Mouse (Mus musculus) cerebellum, adult 9-10 months (tissue): Measurements from ENCODE around the gene Nek6.

Source experiments
- DNase-seq: peaks from one replicate; pipeline ENCODE4 v3.0.0; 2022

Nek6 gene

DNA sequence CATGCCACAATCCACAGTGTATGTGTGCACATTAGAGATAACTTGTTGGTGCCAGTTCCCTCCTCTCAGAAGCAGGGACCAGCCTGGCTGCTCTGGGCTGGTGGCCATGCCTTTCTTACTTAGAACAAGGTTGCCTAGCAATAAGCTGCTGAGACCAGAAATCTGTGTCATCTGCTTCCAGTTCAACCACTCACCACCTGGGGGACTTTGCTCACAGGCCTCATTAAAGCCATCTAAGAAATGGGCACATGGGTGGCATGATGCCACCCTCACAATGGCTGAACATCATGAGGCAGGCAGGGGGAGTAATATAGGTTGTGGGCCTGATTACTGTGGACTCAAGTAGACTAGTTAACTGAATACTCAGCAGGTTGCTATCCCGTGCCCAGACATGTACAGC, 1.3 kb upstream of the Nek6 start:
- peak; percentile 74 for DNase-seq

DNA sequence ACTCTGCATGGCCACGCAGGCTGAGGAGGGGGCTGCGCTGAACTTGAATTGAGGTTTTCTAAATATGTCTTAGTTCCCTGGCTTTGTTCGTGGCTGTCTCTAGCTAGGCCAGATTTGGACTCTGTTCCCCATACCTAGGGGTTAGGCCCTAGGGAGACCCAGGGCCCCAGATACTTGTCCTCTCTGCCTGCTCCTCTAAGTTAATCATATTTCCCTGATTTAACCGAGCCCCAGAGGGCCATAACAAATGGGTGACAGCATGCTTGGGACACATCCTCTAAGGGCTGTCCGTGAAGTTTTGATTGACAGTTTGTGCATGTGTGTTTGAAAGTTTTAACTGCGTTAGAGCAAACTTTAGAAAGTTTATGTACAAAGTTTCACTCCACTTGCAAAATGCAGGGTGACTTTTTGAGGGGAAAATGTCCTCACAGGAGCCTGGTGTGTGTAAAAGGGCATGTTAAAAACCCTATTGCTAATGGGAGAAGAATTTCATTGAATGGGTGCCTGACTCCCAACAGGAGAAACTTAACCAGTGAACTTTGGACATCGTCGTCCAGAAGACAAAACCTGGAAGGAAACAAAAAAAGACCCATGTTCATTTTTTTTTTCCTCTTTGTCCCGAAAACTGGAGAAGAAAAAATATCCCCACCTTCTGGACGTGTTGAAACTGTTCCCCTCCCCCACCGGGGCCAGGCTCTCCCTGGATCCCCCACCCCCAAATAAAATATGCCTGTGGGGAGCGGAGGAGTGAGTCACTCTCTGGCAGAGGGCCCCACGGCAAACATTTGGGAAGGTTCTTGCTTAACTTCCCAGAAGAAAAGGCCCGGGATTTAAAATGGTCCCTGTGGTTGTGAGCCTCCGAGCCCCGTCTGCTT, 1.1 kb downstream of the Nek6 start:
- no peak for DNase-seq

DNA sequence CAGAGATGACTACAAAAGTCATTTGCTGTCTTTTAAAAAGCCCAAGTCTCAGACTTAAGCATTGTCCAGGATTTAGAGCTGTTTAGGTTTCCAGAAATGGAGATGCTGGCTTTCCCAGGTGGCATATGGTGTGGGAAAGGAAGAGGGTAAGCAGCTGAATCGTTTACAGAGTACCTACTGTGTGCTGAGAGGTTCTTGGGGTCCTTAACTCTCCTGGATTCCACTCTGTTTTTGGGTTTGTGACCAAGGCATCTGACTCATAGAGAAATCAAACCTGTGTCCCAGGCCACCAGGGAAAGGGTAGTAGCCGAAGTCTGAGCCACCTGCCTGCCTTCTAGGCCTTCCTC, 1.7 kb downstream of the Nek6 start:
- no peak for DNase-seq

DNA sequence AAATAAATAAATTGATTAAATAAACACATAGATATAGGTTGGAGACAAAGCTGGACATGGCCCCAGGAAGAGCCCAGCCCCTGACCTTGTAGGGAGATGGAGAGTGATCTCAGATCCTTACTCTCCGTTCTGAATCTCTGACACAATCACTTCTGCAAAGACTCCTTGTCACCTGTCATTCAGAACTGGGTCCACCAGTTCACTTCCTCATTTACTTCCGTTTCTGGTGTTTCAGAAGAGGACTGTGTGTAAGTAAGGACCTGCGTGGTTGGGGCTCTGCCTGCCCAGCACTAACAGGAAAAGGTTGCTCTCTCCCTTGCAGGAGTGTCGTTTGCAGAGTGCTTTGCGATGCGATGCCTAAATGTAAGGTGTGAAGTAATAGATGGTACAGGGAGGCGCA, 3.0 kb downstream of the Nek6 start:
- no peak for DNase-seq

DNA sequence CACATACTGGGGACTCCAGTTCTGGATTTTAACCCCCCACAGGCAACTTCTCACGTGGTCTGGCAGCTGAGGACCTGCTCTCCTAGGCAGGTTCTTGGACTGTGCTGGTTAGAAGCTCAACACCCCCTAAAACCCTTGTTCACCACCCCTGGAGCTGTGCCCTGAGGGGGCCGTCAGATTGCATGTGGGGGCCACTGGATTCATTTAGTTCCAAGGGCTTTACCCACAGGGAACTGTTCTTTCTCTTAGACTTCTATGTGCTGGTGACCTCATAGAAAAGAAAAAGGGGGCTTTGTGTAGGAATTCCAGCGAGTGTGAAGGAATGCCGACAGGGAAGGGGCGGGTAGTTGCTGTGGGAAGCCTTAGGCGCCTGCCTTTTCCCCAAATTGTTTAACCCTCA, 4.0 kb downstream of the Nek6 start:
- DNase-seq = no peak

DNA sequence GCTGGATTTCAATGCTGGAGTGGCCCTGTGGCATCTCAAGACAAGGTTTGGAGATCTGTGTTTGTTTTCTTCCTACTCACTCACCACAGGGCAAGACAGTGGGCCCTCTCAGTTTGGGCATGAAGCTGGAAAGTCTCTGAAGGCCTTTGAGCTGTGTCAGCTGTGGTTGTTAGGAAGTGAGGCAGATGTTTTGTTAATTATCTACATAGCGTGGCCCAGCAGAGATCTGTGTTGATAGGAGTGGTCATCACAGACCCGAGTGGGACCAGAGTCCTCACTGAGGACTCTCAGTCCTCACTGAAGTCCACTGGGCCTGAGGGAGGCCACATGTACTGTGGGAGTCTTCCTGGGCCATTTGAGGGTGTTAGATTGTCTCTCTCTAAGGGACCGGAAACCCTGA, 5.0 kb downstream of the Nek6 start:
- no peak for DNase-seq

DNA sequence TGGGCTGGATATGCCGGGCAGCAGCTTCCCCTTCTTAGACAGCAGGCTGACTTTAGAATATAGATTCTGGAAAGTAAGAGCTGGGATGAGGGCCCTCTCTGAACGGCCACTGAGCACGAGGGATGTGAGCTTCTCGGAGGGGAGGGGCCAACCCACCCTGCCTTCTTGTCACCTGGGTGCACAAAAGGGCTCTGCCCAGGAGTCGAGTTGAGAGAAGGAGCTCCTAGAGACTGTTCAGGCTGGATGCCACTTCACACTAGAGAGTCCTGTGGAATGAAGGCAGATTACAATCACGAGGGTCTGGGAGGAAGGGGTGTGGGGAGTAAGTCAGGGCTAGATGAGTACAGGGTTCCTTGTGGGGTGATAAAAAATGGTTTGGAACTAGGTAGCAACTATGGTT, 5.6 kb downstream of the Nek6 start:
- no peak for DNase-seq

DNA sequence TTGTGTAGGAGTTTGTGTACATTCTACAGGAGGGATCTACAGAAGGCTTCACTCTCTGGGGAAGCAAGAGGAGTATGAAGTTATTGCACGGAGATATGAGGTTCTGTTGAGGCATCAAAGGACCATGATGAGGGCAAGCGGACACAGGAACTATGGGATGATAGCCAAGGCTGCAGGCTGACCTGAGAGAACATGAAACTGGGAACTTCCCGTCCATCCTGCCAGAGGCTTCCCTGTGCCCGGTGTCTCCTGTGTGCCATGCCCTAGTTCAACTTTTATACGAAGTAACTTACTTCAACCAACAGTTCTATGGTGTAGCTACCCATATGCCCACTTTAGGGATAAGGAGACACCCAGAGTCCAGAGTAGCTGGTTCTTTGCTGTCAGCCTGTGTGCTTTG, 7.3 kb downstream of the Nek6 start:
- no peak for DNase-seq

DNA sequence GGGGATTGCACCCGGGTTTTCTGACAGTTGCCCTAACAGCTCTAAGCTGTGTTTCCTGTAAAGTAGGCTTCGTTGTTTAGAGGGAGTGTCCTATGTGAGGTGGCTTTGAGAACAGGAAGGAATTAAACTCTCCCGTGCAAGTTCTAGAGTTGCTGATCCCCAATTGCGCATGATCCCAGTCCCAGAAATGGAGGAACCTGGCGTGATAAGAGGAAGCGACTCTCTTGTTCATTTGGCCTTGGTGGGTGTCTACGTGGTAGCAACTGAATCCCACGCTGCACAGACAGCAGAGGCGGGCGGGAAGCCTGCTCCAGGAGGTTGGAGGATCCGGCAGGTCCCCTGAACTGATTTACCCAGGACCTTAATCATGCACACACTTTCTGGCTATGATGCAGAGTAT, 8.5 kb downstream of the Nek6 start:
- DNase-seq = no peak

DNA sequence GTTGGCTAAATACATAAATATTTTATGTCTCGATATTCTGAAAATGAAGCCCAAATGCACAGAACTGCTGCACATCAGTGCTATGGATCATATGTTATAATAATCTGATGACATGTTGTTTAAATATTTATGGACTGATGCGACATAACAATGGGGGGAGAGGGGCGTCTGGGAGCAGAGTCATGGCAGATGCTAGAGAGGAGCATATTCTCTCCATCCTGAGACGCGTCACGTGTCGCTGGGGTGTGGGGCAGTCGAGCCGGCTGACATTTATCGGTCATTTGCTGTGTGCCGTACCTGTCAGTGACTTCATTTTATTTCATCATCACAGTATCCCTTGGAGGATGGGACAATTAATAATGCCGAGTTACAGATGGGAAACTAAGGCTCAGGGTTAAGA, 10.2 kb downstream of the Nek6 start:
- DNase-seq = no peak

DNA sequence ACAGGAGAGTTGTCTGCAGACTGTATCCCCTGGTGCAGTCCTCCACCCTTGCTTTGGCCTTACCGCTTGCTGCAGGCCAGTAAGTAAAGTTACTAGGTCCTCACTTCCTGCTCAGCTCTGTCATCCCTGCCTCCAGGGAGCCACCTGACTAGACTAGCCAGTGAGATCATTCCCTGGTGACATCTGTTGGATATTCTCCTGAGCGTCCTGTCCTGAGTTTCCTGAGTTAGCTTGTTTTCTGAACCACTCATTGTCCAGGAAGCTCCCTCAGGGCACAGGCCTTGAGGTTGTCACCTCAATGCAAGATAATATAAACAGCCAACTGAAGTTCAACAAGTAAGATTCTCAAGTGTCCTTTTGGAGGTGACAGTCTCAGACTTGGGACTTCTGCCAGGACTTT, 10.9 kb downstream of the Nek6 start:
- no peak for DNase-seq

DNA sequence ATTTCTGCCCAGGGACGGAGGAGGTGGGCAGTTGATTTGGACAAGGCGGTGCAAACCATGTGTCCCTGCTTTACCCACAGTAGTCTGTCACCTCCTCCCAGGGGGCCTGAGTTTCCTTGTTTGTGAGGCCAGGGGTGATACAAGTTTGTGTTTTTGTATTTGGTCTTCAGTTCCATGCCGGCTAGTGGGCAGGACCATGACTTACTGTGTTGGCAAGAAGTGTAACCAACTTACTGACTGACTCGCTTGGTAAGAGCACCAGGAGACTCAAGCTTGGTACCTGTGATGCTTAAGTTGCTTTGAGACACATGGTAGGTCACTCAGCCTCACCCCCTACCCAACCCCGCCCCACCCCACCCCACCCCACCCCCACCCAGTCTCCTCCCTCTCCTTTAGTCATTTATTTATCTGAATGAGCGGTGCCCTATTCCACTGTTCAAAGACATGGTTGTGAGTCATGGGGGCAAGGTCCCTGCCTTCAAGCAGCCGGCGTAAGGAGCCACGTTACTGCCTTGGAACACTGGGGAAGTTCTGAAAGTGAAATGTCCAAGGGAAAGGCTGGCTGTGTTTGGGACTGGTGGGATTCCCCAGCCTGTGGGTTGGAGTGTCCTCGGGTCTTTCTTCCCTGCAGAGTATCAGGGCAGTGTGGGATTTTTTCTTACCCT, 12.5 kb downstream of the Nek6 start:
- DNase-seq = no peak

DNA sequence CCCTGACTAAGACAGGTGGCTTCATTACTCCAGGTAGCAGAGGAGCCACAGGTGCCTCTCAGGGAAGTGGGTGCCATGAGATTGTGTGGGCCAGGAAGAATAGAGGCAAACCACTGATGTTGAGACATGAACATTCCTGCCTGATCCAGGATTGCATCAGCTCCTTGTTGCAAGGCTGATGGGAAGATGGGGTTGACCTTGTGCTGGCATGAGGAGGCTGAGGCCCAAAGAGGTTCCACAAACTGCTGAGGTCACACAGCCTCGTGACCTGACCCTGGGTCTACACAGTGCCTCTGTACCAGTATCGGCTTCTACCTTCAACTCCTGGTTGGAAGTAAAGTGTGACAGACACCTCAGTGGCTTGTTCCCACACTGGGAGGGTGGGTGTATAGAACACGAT, 13.6 kb downstream of the Nek6 start:
- no peak for DNase-seq

DNA sequence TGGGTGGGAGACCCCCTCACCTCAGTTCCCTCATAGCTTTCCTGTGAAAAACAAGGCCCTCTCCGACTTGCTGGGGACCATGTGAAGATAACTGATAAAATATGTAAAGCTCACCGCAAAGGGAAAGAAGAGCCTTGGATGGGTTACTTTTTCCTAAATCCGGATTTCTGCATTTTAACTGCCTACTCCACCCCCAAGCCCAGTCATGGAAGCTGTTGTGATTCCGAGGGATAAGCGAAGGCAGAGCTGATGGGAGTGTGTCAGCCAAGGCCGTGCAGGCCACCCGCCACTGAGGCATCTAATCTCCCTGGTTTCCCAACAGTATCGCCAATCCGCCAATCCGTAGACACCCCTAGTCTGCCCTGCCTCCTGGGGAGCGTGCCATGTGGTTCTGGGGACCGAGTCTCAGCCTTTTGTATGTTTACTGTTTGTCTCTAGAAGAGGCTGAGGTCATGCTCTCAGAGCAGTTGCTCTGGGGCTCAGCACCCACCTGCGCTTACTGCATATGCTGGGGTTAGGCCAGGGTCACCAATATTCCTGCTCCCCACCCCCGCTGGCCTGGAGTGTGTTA, 18.2 kb downstream of the Nek6 start:
- DNase-seq = no peak

DNA sequence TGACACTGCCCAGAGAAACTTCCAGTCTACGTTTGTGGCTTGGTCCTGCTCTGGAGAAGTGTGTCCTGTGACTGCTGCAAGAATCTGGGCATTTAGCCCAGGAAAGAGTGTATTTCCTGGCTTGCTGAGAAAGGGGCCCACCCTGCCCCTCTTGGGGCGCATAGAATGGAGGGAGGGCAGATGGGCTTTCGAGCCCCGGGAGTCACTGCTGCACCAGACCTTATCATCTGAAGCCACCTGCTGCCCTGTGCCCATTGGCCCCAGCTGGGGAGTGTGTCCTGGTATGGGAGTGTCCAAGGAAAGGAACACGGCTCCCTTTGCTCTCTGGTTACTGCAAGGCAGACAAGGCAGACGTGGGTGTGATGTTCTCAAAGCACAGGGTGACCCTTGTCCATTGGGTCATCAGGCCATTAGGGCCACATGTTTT, 19.5 kb downstream of the Nek6 start:
- no peak for DNase-seq

DNA sequence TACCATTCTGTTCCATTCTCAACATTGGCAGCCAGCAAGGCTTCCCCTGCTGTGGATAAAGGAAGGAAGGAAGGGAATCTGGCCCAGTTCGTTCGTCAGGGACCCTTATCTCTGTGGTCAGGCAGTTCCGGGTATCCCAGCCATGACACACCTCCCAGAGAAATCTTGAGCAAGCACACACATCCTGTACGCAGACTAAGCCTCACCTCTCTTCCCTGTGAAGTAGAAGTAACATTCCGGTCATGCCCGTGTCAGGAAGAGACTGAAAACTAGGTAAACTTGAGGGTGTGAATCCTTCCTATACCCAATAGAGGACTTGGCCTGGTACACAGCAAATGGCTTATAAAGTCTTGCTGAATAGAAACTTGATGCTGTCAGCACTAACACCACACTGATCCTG, 21.9 kb downstream of the Nek6 start:
- no peak for DNase-seq

DNA sequence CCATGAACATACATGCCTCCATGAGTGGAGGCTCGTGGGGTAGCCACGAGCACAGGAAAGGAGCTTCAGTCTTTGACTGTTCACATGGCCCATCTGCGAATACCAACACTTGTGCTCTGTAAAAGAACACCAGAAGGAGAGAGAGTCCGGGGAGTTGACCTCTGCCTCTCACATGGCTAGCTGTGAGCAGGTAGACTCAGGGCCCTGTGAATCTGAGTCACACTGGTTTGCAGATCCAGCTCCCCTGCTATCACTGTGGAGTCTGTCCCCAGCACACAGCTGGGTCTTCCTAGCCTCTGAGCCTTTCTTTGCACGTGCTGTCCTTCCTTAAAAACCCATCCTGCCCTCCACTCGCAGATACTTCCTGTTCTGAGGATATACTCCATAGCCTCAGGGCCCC, 22.3 kb downstream of the Nek6 start:
- no peak for DNase-seq

DNA sequence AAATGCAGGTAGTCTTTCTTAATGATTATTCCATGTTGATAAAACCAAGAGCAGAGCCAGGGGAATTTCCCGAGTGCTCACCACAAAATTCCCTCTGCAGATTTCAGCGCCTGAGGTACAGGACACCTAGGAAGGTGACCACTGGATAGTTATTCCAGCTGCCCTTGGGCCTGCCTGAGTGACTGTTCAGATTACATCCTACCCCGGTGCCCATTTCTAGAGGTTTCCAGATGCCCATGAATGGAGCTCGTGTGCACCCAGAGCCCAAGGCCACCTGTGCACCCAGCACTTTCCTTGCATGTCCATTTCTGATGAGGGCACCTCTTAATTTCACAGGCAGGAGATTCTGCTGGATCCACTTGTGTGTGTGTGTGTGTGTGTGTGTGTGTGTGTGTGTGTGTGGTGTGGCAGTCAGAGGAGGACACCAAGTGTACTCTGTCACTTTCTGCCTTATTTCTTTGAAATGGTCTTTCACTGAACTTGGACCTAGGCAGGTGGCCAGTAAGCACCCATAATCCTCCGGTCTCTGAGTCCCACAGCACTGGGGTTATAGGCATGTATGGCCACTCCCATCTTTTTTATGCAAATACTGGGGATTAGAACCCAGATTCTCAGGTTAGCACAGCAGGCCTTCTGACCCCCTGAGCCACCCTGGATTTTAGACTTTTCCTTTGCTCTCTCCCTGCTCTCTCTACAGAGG, 22.9 kb downstream of the Nek6 start:
- DNase-seq = no peak

DNA sequence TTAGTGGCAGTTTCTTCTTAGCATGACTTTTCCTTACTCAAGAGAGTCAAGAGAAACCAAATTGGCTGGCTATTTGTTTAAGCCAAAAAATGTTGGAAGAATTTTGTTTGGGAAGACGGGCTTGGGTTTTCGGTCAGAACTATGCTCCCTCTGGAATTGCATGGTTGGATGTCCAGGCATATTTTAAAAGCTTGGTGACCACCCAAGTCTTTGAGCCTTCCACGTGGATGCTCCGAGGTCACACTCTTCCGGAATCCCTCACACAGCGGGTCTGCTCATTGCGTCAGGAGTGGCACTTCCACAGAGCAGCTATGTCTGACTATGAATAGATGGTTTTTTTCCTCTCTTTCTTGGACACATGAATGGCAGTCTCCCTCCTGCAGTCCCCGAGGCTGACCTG, 23.6 kb downstream of the Nek6 start:
- DNase-seq = no peak

DNA sequence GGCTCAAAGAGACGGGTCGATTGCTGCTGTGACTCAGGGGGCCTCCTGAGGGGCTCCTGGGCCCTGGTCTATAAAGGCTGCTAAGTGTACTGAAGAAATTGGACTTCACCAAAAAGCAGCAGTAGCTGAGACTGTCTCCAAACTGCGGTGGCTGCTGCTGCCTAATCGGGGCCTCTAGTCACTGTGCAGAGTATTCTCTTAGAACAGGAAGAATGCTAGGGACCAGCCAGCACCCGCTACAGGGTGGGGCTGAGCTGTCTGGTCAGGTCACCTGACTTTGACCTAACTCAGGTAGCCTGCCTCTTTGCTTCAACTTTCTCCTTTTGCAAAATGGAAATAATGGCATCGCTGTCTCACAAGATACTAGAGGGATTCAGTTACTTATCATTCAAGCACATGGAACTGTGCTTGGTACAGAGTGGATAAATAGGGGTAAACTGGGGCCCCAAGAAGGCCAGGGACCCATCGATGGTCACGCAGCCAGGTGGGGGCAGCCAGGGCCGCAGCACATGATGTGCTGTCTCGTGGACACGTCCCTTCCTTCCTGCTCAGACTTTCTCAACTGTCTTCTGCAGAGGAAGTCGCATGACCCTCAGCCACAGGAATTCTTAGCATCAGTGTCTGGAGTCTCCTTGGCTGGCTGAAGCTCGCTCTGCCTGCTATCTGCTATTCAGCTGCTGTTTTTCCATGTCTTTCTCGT, 24.2 kb downstream of the Nek6 start:
- no peak for DNase-seq

DNA sequence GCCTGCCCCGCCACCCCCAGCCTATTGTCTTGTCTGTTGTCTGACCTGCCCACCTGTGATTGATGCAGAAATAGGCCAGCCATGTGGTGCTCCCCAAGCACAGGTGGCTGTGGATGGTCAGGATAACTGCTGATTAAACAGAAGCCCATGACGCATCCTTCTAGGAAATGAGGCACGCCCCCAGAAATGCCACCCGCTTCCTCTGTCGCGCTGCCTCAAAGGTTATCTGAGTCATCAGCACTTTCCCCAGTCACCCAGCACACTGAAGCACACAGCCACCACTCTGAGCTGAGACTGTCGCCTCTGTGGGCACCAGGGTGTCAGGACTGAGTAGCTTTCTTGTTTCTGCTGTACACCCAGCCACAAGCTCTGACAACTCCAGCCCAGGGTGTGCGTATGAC, 24.9 kb downstream of the Nek6 start:
- DNase-seq = peak; percentile 84

DNA sequence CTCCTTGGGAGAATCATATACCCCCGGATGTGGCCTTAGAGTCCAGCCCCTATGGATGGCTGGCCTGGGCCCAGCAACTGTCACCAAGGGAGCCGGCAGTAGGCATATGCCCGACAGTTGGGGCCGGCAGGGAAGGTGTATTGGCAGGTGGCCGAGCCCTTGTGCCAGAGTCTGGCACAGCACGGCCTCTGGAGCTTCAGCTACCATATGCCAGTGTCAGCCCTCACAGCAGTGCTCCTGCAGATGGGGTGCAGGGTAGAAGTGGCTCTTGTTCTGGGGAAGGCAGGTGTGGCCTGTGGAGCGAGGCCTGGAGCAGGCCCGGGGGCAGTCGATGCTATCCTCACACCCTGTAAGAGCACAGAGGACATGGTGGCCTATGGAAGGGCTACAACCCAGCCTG, 28.2 kb downstream of the Nek6 start:
- DNase-seq = peak; percentile 98

DNA sequence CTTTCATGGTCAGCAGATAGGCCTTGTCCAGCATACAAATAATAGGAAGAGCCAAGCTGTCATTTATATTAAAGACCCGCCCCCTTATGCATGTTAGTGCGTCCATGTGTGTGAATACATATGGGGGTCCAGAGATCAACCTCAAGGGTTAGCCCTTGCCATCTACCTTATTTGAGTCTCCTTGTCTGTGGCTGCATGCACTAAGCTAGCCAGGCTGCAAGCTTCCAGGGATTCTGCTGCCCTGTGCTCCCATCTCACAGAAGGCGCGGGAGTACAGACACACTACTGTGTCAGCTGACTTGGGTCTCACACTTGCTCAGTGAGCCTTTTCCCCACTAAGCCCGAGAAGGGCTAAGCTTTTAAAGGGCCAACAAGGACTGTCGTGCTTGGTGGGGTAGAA, 29.2 kb downstream of the Nek6 start:
- DNase-seq = no peak
